Mouse (Mus musculus): ENCODE data around the gene Hacd3. TPM values are rescaled to one million over a fixed set of nuclear protein-coding genes. Genes with fewer than 3 reads are reported as not detected.

Hacd3 gene
- polyA plus RNA-seq, 1 experiment from 2014 or later = 83.5 TPM

- no peaks in the 10 kb centered on the region; the same call in 1 of the 2 replicates for H3K4me1 ChIP-seq (ENCODE audit: control insufficient read depth, insufficient read depth, low read length)
- no peak overlapping the region for H3K27ac ChIP-seq (replicated peaks; ENCODE audit: low read depth, low read length)
- no peaks in the 10 kb centered on the region for H3K9me3 ChIP-seq (replicated peaks; ENCODE audit: control insufficient read depth, low read length)
- DNase-seq (ENCODE audit: low spot score) = no peak
- no peak overlapping the region for H3K4me2 ChIP-seq (ENCODE audit: low read depth, low read length)
- H3K4me3 ChIP-seq (ENCODE audit: low read depth, low read length) = no peak overlapping the region
- H3K27me3 ChIP-seq (ENCODE audit: control insufficient read depth, insufficient read depth, low read length) = no peaks in the 10 kb centered on the region
- WGBS = 91% methylated on average over 2 of the region's 2 CpGs
- no peak overlapping the region for H3K9ac ChIP-seq (replicated peaks; ENCODE audit: low read length)
- no peaks in the 10 kb centered on the region for H3K36me3 ChIP-seq (replicated peaks; ENCODE audit: control insufficient read depth, insufficient read depth, low read depth, low read length)
- no peak for ATAC-seq (replicated peaks; ENCODE audit: insufficient number of reproducible peaks, low FRiP score, low TSS enrichment, low read depth)
These were observed 81.7 kb downstream of the Hacd3 start for GRCm38 (mm10) chr9:64939790-64940189.

GRCm38 (mm10) chr9:64939281-64939680 is 82.2 kb downstream of the Hacd3 start:
- no peak for ATAC-seq (replicated peaks; ENCODE audit: insufficient number of reproducible peaks, low FRiP score, low TSS enrichment, low read depth)
- 55% methylated on average over 4 of the region's 4 CpGs for WGBS

GRCm38 (mm10) chr9:64938535-64938934 is 83.0 kb downstream of the Hacd3 start:
- Histone ChIP-seq H3K4me1 (ENCODE audit: control insufficient read depth, insufficient read depth, low read length) (no peaks in the 10 kb centered on the region), H3K27ac (replicated peaks; ENCODE audit: low read depth, low read length) (no peak overlapping the region), H3K9me3 (replicated peaks; ENCODE audit: control insufficient read depth, low read length) (no peaks in the 10 kb centered on the region), H3K4me3 (ENCODE audit: low read depth, low read length) (no peak overlapping the region), H3K9ac (replicated peaks; ENCODE audit: low read length) (no peak overlapping the region), H3K27me3 (ENCODE audit: control insufficient read depth, insufficient read depth, low read length) (no peaks in the 10 kb centered on the region), H3K36me3 (replicated peaks; ENCODE audit: control insufficient read depth, insufficient read depth, low read depth, low read length) (no peaks in the 10 kb centered on the region), H3K4me2 (ENCODE audit: low read depth, low read length) (no peak overlapping the region)
- WGBS = 81% methylated on average over 5 of the region's 5 CpGs
- DNase-seq (ENCODE audit: low spot score) (no peak), ATAC-seq (replicated peaks; ENCODE audit: insufficient number of reproducible peaks, low FRiP score, low TSS enrichment, low read depth) (no peak)

More at GRCm38 (mm10) chr9:64939281-64939680, 82.2 kb downstream of the Hacd3 start:
- Histone ChIP-seq H3K27me3 (ENCODE audit: control insufficient read depth, insufficient read depth, low read length) (no peaks in the 10 kb centered on the region), H3K9me3 (replicated peaks; ENCODE audit: control insufficient read depth, low read length) (no peaks in the 10 kb centered on the region), H3K4me3 (ENCODE audit: low read depth, low read length) (no peak overlapping the region), H3K27ac (replicated peaks; ENCODE audit: low read depth, low read length) (no peak overlapping the region), H3K4me2 (ENCODE audit: low read depth, low read length) (no peak overlapping the region), H3K36me3 (replicated peaks; ENCODE audit: control insufficient read depth, insufficient read depth, low read depth, low read length) (no peaks in the 10 kb centered on the region), H3K4me1 (ENCODE audit: control insufficient read depth, insufficient read depth, low read length) (no peaks in the 10 kb centered on the region; the same call in 1 of the 2 replicates), H3K9ac (replicated peaks; ENCODE audit: low read length) (no peak overlapping the region)
- DNase-seq (ENCODE audit: low spot score) = no peak

DNA sequence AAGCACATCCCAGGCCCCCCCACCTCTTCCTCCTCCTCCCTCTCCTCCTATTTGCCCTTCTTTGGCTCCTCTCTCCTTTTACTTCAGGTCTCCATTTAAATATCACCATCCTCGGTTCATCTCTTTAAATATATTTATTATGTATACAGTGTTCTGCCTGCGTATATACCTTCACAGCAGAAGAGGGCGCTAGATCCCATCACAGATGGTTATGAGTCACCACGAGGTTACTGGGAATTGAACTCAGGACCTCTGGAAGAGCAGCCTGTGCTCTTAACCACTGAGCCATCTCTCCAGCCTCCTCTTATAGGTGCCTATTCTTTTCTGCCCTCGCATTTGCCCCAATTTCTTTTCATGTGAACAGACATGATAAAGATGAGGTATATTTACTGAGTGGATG is 84.0 kb downstream of the Hacd3 start:
- H3K27me3 ChIP-seq (ENCODE audit: control insufficient read depth, insufficient read depth, low read length) = no peaks in the 10 kb centered on the region
- H3K4me2 ChIP-seq (ENCODE audit: low read depth, low read length) = no peak overlapping the region
- ATAC-seq (replicated peaks; ENCODE audit: insufficient number of reproducible peaks, low FRiP score, low TSS enrichment, low read depth) (no peak), DNase-seq (ENCODE audit: low spot score) (no peak)
- no peak overlapping the region for H3K27ac ChIP-seq (replicated peaks; ENCODE audit: low read depth, low read length)
- no peaks in the 10 kb centered on the region for H3K4me1 ChIP-seq (ENCODE audit: control insufficient read depth, insufficient read depth, low read length)
- H3K4me3 ChIP-seq (ENCODE audit: low read depth, low read length) = no peak overlapping the region
- no peaks in the 10 kb centered on the region for H3K9me3 ChIP-seq (replicated peaks; ENCODE audit: control insufficient read depth, low read length)
- 63% methylated on average over 5 of the region's 5 CpGs for WGBS
- H3K36me3 ChIP-seq (replicated peaks; ENCODE audit: control insufficient read depth, insufficient read depth, low read depth, low read length) = no peaks in the 10 kb centered on the region
- H3K9ac ChIP-seq (replicated peaks; ENCODE audit: low read length) = no peak overlapping the region

Small RNAs within 50 kb of the gene (microRNA-seq; reads per million reads assigned to microRNA genes)
- not detected for gene Gm25640 (ENCODE audit: borderline number of aligned reads)

Other genes starting within 250 kb of the Hacd3 start
- 5.6 and 8.5 TPM in 2 replicates for gene Dennd4a, start 210.4 kb downstream of the Hacd3 start, polyA plus RNA-seq (2014; fragmentation: Nextera tagmentation; extraction: Ambion mirVana)
- gene Slc24a1, start 70.1 kb downstream of the Hacd3 start, polyA plus RNA-seq (2014; fragmentation: Nextera tagmentation; extraction: Ambion mirVana) = not detected in 2 replicates
- gene Ints14, start 60.8 kb downstream of the Hacd3 start, polyA plus RNA-seq (2014; fragmentation: Nextera tagmentation; extraction: Ambion mirVana) = 77.2 and 80.5 TPM in 2 replicates
- 30.4 and 33.7 TPM in 2 replicates for gene Dpp8, start 10.7 kb upstream of the Hacd3 start, polyA plus RNA-seq (2014; fragmentation: Nextera tagmentation; extraction: Ambion mirVana)
- gene Igdcc4, start 79.8 kb upstream of the Hacd3 start, polyA plus RNA-seq (2014; fragmentation: Nextera tagmentation; extraction: Ambion mirVana) = 11.8 and 12.4 TPM in 2 replicates
- gene Igdcc3, start 119.5 kb upstream of the Hacd3 start, polyA plus RNA-seq (2014; fragmentation: Nextera tagmentation; extraction: Ambion mirVana) = 17.0 and 18.7 TPM in 2 replicates
- gene Parp16, start 173.7 kb upstream of the Hacd3 start, polyA plus RNA-seq (2014; fragmentation: Nextera tagmentation; extraction: Ambion mirVana) = 4.9 and 5.7 TPM in 2 replicates
- 0.21 TPM in 2 replicates for gene Cilp, start 243.5 kb upstream of the Hacd3 start, polyA plus RNA-seq (2014; fragmentation: Nextera tagmentation; extraction: Ambion mirVana)

All from embryonic facial prominence, embryonic 11.5 days (tissue).